Mouse (Mus musculus): Measurements from ENCODE around the gene Cavin3. TPM values are rescaled to one million over a fixed set of nuclear protein-coding genes. Genes with fewer than 3 reads are reported as not detected.
"Not testable (repeated sequence)": the region's sequence is repeated elsewhere in the genome, so short reads cannot be mapped to it uniquely, and the experiment has no call there.

The Cavin3 gene
- polyA plus RNA-seq, 1 experiment: 30.9 TPM

DNA sequence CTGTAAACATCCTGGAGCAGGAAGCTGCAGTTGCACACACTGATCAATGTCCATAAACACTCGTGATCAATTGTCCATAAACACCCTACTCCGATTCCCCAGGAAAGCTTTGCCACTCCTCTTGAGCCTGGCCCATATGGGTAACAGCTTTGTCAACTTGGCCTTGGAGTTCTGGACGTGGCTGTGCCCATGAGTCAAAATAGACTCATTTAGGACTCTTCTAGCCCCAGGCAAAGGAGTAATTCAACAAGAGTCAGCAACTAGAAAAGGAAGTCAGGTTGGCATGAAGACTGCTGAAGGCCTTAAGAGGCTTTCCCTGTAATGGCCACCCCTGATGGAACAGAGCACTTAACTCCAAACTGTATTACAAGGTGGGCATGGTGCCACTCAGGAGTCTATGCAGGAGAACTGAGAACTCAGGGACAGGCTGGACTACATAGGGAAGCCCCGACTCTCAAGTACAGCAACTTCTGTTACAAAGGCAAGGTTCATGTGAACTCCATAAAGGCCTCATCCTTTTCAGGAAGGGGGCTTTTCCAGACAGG is 7.3 kb downstream of the Cavin3 start:
- TF ChIP-seq POLR2A (IDR thresholded peaks at IDR 0.05; ENCODE audit: extremely low read depth, insufficient read depth, low read length): no peak
- TF ChIP-seq CTCF (IDR thresholded peaks at IDR 0.05; ENCODE audit: extremely low read depth, insufficient read depth, low read length): no peak
- no peak overlapping the region for H3K4me3 ChIP-seq (ENCODE audit: insufficient read depth, low read length)
- no peaks in the 10 kb centered on the region for H3K4me1 ChIP-seq (ENCODE audit: control insufficient read depth, insufficient read depth, low read length)
- H3K27ac ChIP-seq (ENCODE audit: insufficient read depth, low read length): no peak overlapping the region

DNA sequence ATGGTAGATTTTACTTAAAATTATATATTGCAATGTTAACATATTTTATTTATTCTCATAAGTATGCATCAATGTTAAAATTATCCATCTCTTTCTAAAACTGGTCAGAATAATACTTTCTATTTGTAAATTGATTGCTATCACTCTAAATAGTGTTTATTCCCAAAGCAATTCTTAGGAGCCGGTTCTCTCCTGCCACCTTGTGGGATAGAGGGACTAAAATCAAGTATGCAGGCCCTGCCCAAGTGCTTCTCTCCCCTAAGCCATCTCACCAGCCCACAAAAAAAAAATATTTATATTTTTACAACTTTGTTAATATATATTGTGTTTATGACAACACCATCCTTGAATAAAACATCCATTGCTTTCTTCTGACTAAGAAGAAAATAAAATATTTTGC is 9.5 kb downstream of the Cavin3 start:
- TF ChIP-seq CTCF (IDR thresholded peaks at IDR 0.05; ENCODE audit: extremely low read depth, insufficient read depth, low read length): peak; percentile 38; the same call in 1 of the 2 replicates
- TF ChIP-seq POLR2A (IDR thresholded peaks at IDR 0.05; ENCODE audit: extremely low read depth, insufficient read depth, low read length): no peak
- Histone ChIP-seq H3K27ac (ENCODE audit: insufficient read depth, low read length) (no peak overlapping the region), H3K4me3 (ENCODE audit: insufficient read depth, low read length) (no peak overlapping the region), H3K4me1 (ENCODE audit: control insufficient read depth, insufficient read depth, low read length) (no peaks in the 10 kb centered on the region)

GRCm38 (mm10) chr7:105465505-105465904 is 16.6 kb downstream of the Cavin3 start:
- H3K27ac ChIP-seq (ENCODE audit: insufficient read depth, low read length); H3K4me3 ChIP-seq (ENCODE audit: insufficient read depth, low read length); H3K4me1 ChIP-seq (ENCODE audit: control insufficient read depth, insufficient read depth, low read length): not testable (repeated sequence)

DNA sequence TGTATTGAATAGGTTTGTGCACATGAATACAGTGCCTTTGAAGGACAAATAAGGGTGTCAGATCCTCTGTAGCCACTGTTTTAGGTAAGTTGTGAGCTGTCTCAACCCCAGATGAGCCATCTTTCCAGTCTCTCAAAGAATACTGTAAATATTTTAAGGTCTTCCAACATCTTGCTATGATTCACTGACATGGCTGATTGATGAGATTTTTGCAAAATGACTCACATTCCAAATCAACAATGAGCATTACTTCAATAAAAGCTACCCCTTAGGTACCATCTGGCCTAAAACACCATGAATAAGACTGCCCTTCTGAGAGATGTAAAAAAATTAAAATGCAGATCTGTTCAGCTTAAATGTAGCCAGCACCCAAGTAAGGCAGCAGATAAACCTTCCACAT is 23.6 kb downstream of the Cavin3 start:
- TF ChIP-seq CTCF (IDR thresholded peaks at IDR 0.05; ENCODE audit: extremely low read depth, insufficient read depth, low read length): no peak
- TF ChIP-seq POLR2A (IDR thresholded peaks at IDR 0.05; ENCODE audit: extremely low read depth, insufficient read depth, low read length): no peak

GRCm38 (mm10) chr7:105453345-105453744 is 28.8 kb downstream of the Cavin3 start:
- not testable (repeated sequence) for H3K4me3 ChIP-seq (ENCODE audit: insufficient read depth, low read length); H3K4me1 ChIP-seq (ENCODE audit: control insufficient read depth, insufficient read depth, low read length); H3K27ac ChIP-seq (ENCODE audit: insufficient read depth, low read length)

More for the DNA sequence above, 23.6 kb downstream of the Cavin3 start:
- H3K4me1 ChIP-seq (ENCODE audit: control insufficient read depth, insufficient read depth, low read length): no peaks in the 10 kb centered on the region
- no peak overlapping the region for H3K4me3 ChIP-seq (ENCODE audit: insufficient read depth, low read length)
- no peak overlapping the region for H3K27ac ChIP-seq (ENCODE audit: insufficient read depth, low read length)

DNA sequence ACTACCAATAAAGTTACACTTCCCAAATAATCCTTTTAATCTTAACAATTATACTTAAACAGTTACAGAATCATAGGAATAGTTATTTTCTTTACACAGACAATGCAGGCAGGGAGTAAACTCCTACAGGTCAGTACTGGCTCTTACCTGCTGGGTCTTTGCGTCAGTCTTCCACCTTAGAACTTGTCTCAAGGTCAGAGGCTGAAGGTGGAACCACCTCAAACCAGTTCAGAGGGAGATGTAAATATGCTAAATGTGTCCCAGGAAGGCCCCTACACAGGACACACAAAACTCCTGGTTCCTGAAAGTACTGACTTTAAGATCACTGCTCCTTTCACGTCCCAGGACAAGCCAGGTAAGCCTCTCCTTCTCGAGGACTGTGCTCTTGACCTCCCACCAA is 37.0 kb downstream of the Cavin3 start:
- Histone ChIP-seq H3K27ac (ENCODE audit: insufficient read depth, low read length) (no peak overlapping the region), H3K4me3 (ENCODE audit: insufficient read depth, low read length) (no peak overlapping the region), H3K4me1 (ENCODE audit: control insufficient read depth, insufficient read depth, low read length) (no peaks in the 10 kb centered on the region)
- TF ChIP-seq POLR2A (IDR thresholded peaks at IDR 0.05; ENCODE audit: extremely low read depth, insufficient read depth, low read length): no peak
- TF ChIP-seq CTCF (IDR thresholded peaks at IDR 0.05; ENCODE audit: extremely low read depth, insufficient read depth, low read length): no peak

DNA sequence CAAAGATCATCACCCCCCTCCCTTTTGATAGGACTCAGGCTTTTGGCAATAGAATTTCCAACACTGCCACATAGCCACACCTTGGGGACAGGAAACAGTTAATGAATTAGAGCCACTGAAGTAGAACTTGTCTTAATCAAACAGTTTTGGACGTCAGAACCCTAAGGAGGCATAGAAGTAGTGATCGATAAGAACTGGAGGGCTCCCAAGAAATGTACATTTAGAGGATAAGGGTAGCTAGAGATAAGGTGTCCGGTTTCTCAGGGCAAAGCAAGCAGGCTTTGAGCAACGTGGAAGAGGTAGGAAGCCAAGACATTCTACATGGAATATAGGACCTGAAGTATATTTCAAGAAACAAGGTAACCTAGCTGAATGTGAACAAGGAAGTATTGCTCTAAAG is 40.7 kb downstream of the Cavin3 start:
- Histone ChIP-seq H3K27ac (ENCODE audit: insufficient read depth, low read length) (no peak overlapping the region), H3K4me3 (ENCODE audit: insufficient read depth, low read length) (no peak overlapping the region), H3K4me1 (ENCODE audit: control insufficient read depth, insufficient read depth, low read length) (peaks cover 2% of the 10 kb centered on the region)
- TF ChIP-seq CTCF (IDR thresholded peaks at IDR 0.05; ENCODE audit: extremely low read depth, insufficient read depth, low read length): no peak
- TF ChIP-seq POLR2A (IDR thresholded peaks at IDR 0.05; ENCODE audit: extremely low read depth, insufficient read depth, low read length): no peak

DNA sequence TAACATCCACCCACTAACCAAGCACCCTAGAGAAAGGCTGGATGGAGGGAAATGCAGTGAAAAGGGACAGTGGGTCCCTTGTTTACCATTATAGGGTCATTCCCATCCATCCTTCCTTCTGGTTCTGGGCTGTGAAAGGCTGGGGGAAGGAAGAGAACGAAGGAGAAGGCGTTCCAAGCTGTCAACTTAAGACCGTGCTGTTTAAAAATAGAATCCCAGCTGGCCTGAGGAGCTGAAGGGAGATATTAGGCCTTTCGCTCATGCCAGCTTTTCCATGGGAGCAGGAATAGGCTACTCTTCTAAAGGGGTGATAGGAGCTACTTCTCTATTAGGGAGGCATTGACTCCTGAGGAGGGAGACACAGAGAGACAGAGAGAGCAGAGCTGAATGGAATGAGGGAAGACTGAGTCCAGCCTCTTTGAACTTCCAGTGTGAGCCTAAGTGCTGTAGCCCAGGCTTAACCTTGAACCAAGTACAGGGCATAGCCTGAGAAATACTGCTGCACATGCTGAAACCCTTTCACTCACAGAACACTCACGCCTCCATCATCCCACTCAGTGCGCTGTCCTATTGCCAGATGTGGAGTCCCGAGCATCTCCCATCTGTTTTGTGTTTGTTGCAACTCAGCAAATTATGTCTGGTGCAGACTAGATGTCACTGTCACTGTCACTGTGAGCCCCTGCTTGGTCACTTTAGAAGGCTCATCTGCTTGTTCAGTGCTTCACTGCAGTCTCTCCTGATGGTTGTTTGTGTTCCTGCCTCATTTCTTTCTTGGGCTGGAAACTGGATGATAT is 43.9 kb downstream of the Cavin3 start:
- TF ChIP-seq POLR2A (IDR thresholded peaks at IDR 0.05; ENCODE audit: extremely low read depth, insufficient read depth, low read length) (no peak), CTCF (IDR thresholded peaks at IDR 0.05; ENCODE audit: extremely low read depth, insufficient read depth, low read length) (no peak)
- Histone ChIP-seq H3K27ac (ENCODE audit: insufficient read depth, low read length) (peak overlapping the region; percentile 44), H3K4me3 (ENCODE audit: insufficient read depth, low read length) (no peak overlapping the region), H3K4me1 (ENCODE audit: control insufficient read depth, insufficient read depth, low read length) (peaks cover 2% of the 10 kb centered on the region)

DNA sequence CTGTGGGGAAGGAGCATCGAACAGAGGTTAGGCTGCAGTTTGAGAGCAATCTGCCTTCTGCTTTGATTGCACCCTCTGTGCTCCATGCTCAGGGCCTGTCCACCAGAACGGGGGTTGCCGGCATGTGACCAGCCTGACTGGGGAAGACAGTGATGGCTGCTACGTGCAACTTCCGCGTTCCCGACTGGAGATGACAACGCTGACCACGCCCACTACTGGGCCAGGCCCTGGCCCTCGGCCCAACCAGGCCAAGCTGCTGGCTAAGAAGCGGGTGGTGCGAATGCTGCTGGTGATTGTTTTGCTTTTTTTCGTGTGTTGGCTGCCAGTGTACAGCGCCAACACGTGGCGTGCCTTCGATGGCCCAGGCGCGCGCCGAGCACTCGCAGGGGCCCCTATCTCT is 47.3 kb downstream of the Cavin3 start:
- H3K4me1 ChIP-seq (ENCODE audit: control insufficient read depth, insufficient read depth, low read length): peaks cover 8% of the 10 kb centered on the region
- TF ChIP-seq CTCF (IDR thresholded peaks at IDR 0.05; ENCODE audit: extremely low read depth, insufficient read depth, low read length) (no peak), POLR2A (IDR thresholded peaks at IDR 0.05; ENCODE audit: extremely low read depth, insufficient read depth, low read length) (no peak)

DNA sequence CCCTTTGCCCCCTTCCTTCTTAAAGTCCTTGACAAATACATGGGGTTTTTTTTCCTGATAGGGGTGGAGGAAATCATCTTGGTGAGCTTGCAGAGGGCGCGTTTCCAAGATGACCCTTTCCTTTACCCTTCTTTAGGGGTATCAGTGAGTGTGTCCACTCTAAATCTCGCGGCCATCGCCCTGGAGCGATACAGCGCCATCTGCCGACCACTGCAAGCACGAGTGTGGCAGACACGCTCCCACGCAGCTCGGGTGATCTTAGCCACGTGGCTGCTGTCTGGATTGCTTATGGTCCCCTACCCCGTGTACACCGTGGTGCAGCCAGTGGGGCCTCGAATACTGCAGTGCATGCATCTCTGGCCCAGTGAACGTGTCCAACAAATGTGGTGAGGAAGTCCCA is 48.2 kb downstream of the Cavin3 start:
- Histone ChIP-seq H3K27ac (ENCODE audit: insufficient read depth, low read length) (no peak overlapping the region), H3K4me1 (ENCODE audit: control insufficient read depth, insufficient read depth, low read length) (peaks cover 9% of the 10 kb centered on the region), H3K4me3 (ENCODE audit: insufficient read depth, low read length) (no peak overlapping the region)
- TF ChIP-seq POLR2A (IDR thresholded peaks at IDR 0.05; ENCODE audit: extremely low read depth, insufficient read depth, low read length): no peak
- no peak for TF ChIP-seq CTCF (IDR thresholded peaks at IDR 0.05; ENCODE audit: extremely low read depth, insufficient read depth, low read length)

More for the DNA sequence above, 47.3 kb downstream of the Cavin3 start:
- Histone ChIP-seq H3K4me3 (ENCODE audit: insufficient read depth, low read length) (no peak overlapping the region), H3K27ac (ENCODE audit: insufficient read depth, low read length) (no peak overlapping the region)
